Mouse (Mus musculus) bone marrow, adult 2 months (tissue): ENCODE data around the gene Pld6.

ENCODE experiments used
- CTCF ChIP-seq: fragments of 200-500 bp; IDR thresholded peaks from 2 replicates; pipeline ENCODE4 v1.5.1; 2011; ENCODE audit warnings: low read length, control low read depth; ENCODE audit not compliant: control insufficient read depth, insufficient read depth
- POLR2A ChIP-seq: fragments of 200-500 bp; IDR thresholded peaks from 2 replicates; pipeline ENCODE4 v1.6.1; 2011; ENCODE audit warnings: low read depth, mild to moderate bottlenecking, control low read depth, low read length, borderline replicate concordance; ENCODE audit not compliant: control insufficient read depth

DNA sequence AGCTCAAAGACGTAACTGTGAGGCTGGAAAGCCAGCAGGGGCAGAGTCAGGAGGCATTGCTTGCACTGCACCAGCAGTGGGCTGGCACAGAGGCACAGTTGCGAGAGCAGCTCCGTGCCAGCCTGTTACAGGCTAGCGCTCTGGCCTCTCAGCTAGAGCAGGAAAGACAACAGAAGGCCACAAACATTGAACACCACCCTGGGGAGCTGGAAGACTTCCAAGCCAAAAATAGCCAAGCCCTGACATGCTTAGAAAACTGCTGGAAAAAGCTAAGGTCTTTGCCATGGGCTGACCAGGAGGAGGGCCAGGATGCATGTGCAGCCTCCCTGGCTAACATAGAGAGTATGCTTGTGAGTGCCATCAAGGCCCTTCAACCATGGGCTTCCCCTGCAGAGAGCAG is 28.3 kb downstream of the Pld6 start:
- TF ChIP-seq CTCF (no peak), POLR2A (no peak)
